Mouse (Mus musculus) common myeloid progenitor, adult 5-6 weeks (primary cell): ENCODE results near the gene Zfp866. TPM values are rescaled to one million over a fixed set of nuclear protein-coding genes. Genes with fewer than 3 reads are reported as not detected.

ENCODE experiments used
- ATAC-seq: replicated peaks from 2 replicates; pipeline ENCODE4 v1.8.0; 2016; ENCODE audit warnings: low read depth, mild to moderate bottlenecking, moderate TSS enrichment, inconsistent platforms; ENCODE audit not compliant: poor library complexity, severe bottlenecking
- total RNA-seq: library from RNA; stranded (forward); fragments of 200-1000, 187-1606 nt; gene quantifications from 2 replicates; pipeline ENCODE4 v1.2.3, GENCODE M21; 2017

The Zfp866 gene
- total RNA-seq, 1 experiment from 2014 or later, result 23.3 TPM

GRCm38 (mm10) chr8:69741231-69741630, 49.7 kb downstream of the Zfp866 start:
- no peak for ATAC-seq

GRCm38 (mm10) chr8:69740763-69741162, 50.2 kb downstream of the Zfp866 start:
- ATAC-seq, result no peak

GRCm38 (mm10) chr8:69735495-69735894, 55.5 kb downstream of the Zfp866 start:
- ATAC-seq, result no peak

- no peak for ATAC-seq
Observed at GRCm38 (mm10) chr8:69717232-69717580, 73.8 kb downstream of the Zfp866 start.

GRCm38 (mm10) chr8:69716403-69717231, 74.4 kb downstream of the Zfp866 start:
- peak; percentile 94 for ATAC-seq

GRCm38 (mm10) chr8:69715366-69715765, 75.6 kb downstream of the Zfp866 start:
- ATAC-seq, result no peak

- ATAC-seq, result no peak
Observed at GRCm38 (mm10) chr8:69713516-69713915, 77.5 kb downstream of the Zfp866 start.

Other genes starting within 250 kb of the Zfp866 start
- 13.1 and 28.9 TPM in 2 replicates for gene Zfp868, start 165.6 kb downstream of the Zfp866 start, total RNA-seq
- gene Zfp964, start 136.7 kb downstream of the Zfp866 start, total RNA-seq, result 0.59 and 0.87 TPM in 2 replicates
- gene Zfp869, start 80.5 kb downstream of the Zfp866 start, total RNA-seq, result 31.2 and 36.5 TPM in 2 replicates
- 1.9 and 4.8 TPM in 2 replicates for gene Zfp963, start 41.2 kb downstream of the Zfp866 start, total RNA-seq
- gene Gm20422, start 16.3 kb downstream of the Zfp866 start, total RNA-seq, result not detected in 2 replicates
- 12.9 and 19.5 TPM in 2 replicates for gene Atp13a1, start within 50 bp of the Zfp866 start, total RNA-seq
- gene Gmip, start 17.5 kb upstream of the Zfp866 start, total RNA-seq, result 26.0 and 27.0 TPM in 2 replicates
- gene Lpar2, start 31.3 kb upstream of the Zfp866 start, total RNA-seq, result 1.4 and 1.5 TPM in 2 replicates
- 14.2 and 15.3 TPM in 2 replicates for gene Pbx4, start 41.3 kb upstream of the Zfp866 start, total RNA-seq
- not detected in 2 replicates for gene Cilp2, start 96.5 kb upstream of the Zfp866 start, total RNA-seq
- gene Tssk6, start 111.0 kb upstream of the Zfp866 start, total RNA-seq, result 1.2 TPM in 1 of 2 replicates, not detected in the other
- 82.1 and 100 TPM in 2 replicates for gene Ndufa13, start 111.4 kb upstream of the Zfp866 start, total RNA-seq
- not detected in 2 replicates for gene Yjefn3, start 111.5 kb upstream of the Zfp866 start, total RNA-seq
- 86.7 and 90.0 TPM in 2 replicates for gene Gatad2a, start 205.2 kb upstream of the Zfp866 start, total RNA-seq